Mouse (Mus musculus) kidney, postnatal 0 days (tissue): ENCODE data around the gene Atp1a3. TPM values are rescaled to one million over a fixed set of nuclear protein-coding genes. Genes with fewer than 3 reads are reported as not detected.

Experiments used
- ATAC-seq: fragments of 200-750 bp; cut with Nextera tagmentation; replicated peaks from 2 replicates; pipeline ENCODE4 v1.8.0; 2017; ENCODE audit warnings: low read depth, moderate number of reproducible peaks, moderate TSS enrichment, moderate library complexity; ENCODE audit not compliant: low FRiP score
- DNase-seq: peaks from one replicate; pipeline ENCODE4 v3.0.0-alpha.2; 2016; ENCODE audit warnings: low spot score
- H3K27ac ChIP-seq: fragments of 300-500 bp; sonication (generic); 2 replicates; pipeline ENCODE4 v1.5.1; 2014; ENCODE audit warnings: mild to moderate bottlenecking
- H3K27me3 ChIP-seq: fragments of 300-500 bp; sonication (generic); 2 replicates; pipeline ENCODE4 v1.6.1; 2014; ENCODE audit warnings: low read length, mixed read lengths; ENCODE audit not compliant: insufficient read depth
- H3K36me3 ChIP-seq: fragments of 300-500 bp; sonication (generic); 2 replicates; pipeline ENCODE4 v1.6.1; 2014; ENCODE audit warnings: low read length, mixed read lengths; ENCODE audit not compliant: insufficient read depth
- H3K4me1 ChIP-seq: fragments of 300-500 bp; sonication (generic); replicated peaks from 2 replicates; pipeline ENCODE4 v1.6.1; 2014; ENCODE audit warnings: antibody characterized with exemption, low read length, mixed read lengths; ENCODE audit not compliant: insufficient read depth
- H3K4me2 ChIP-seq: fragments of 300-500 bp; sonication (generic); 2 replicates; pipeline ENCODE4 v1.6.1; 2014; ENCODE audit warnings: mild to moderate bottlenecking, low read length, moderate library complexity, mixed read lengths
- H3K4me3 ChIP-seq: fragments of 300-500 bp; sonication (generic); replicated peaks from 2 replicates; pipeline ENCODE4 v1.5.1; 2014; ENCODE audit warnings: low read depth, low read length
- H3K9ac ChIP-seq: fragments of 300-500 bp; sonication (generic); 2 replicates; pipeline ENCODE4 v1.6.1; 2014; ENCODE audit warnings: low read depth, low read length
- H3K9me3 ChIP-seq: fragments of 300-500 bp; sonication (generic); replicated peaks from 2 replicates; pipeline ENCODE4 v1.6.1; 2016; ENCODE audit warnings: low read length, inconsistent platforms, mixed read lengths
- CTCF ChIP-seq: IDR thresholded peaks from 2 replicates; pipeline ENCODE4 v1.5.1; 2016; ENCODE audit warnings: antibody characterized with exemption, low read depth, mild to moderate bottlenecking, moderate library complexity
- WGBS: fragments of 180-500 bp; shearing (Covaris S2); extraction: QIAGEN DNeasy Blood & Tissue Kit; methylation state at CpG from one replicate; pipeline ENCODE4 v1.1.7; 2014; 5-methylcytosine and 5-hydroxymethylcytosine counted together
- polyA plus RNA-seq: library from polyadenylated mRNA; unstranded; fragments of >200 nt; fragmentation: Nextera tagmentation; extraction: Ambion mirVana; gene quantifications from 2 replicates; pipeline ENCODE4 v1.2.1, GENCODE M21; 2015

Gene Atp1a3
- polyA plus RNA-seq, 1 experiment from 2014 or later, result 0.36 TPM

- Histone ChIP-seq H3K9ac (no peak overlapping the region), H3K4me1 (no peaks in the 10 kb centered on the region), H3K27me3 (no peaks in the 10 kb centered on the region), H3K4me3 (no peak overlapping the region), H3K36me3 (no peaks in the 10 kb centered on the region), H3K4me2 (no peak overlapping the region), H3K27ac (no peak overlapping the region), H3K9me3 (no peaks in the 10 kb centered on the region)
- no peak for TF ChIP-seq CTCF
- no peak for ATAC-seq
- DNase-seq, result no peak
- 66% methylated on average over 2 of the region's 2 CpGs for WGBS
Measured at GRCm38 (mm10) chr7:24964288-24964687, 41.5 kb downstream of the Atp1a3 start.

- no peak for DNase-seq
Measured at GRCm38 (mm10) chr7:24955226-24955625, 50.5 kb downstream of the Atp1a3 start.

GRCm38 (mm10) chr7:24954450-24954849 lies 51.3 kb downstream of the Atp1a3 start:
- peak overlapping the region; percentile 75 for H3K4me2 ChIP-seq
- no peak for TF ChIP-seq CTCF
- H3K4me1 ChIP-seq, result peaks cover 11% of the 10 kb centered on the region; the same call in 1 of the 2 replicates
- DNase-seq (peak; percentile 45), ATAC-seq (no peak)
- 2% methylated on average over 22 of the region's 30 CpGs for WGBS
- H3K4me3 ChIP-seq, result peak overlapping the region; percentile 37
- no peaks in the 10 kb centered on the region for H3K9me3 ChIP-seq
- no peak overlapping the region for H3K27ac ChIP-seq
- peaks cover 69% of the 10 kb centered on the region for H3K27me3 ChIP-seq
- H3K36me3 ChIP-seq, result no peaks in the 10 kb centered on the region
- peak overlapping the region; percentile 55; the same call in 1 of the 2 replicates for H3K9ac ChIP-seq

More at GRCm38 (mm10) chr7:24955226-24955625, 50.5 kb downstream of the Atp1a3 start:
- ATAC-seq, result no peak
- no peaks in the 10 kb centered on the region for H3K9me3 ChIP-seq
- H3K4me2 ChIP-seq, result peak overlapping the region; percentile 75
- peak overlapping the region; percentile 37 for H3K4me3 ChIP-seq
- H3K27me3 ChIP-seq, result peaks cover 61% of the 10 kb centered on the region
- 5% methylated on average over 27 of the region's 33 CpGs for WGBS
- TF ChIP-seq CTCF, result no peak
- H3K36me3 ChIP-seq, result no peaks in the 10 kb centered on the region
- H3K27ac ChIP-seq, result no peak overlapping the region
- H3K9ac ChIP-seq, result no peak overlapping the region
- peaks cover 11% of the 10 kb centered on the region; the same call in 1 of the 2 replicates for H3K4me1 ChIP-seq

DNA sequence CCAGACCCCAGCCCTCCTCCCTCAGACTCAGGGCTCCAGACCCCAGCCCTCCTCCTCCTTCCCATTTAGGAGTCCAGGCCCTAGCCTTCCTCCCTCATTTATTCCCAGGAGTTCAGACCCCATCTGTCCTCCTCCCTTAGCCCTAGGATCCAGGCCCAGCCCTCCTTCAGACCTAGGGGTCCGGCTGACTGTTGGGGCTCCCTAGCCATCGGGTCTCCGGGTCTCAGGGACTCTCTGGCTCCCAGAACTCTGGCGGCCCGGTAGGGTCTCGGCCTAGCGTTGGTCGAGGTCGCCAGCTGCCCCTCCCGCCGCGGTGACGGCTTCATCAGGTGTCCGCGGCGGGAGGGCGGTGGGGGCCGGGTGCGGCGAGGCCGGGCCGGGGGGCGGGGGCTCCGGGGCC lies 51.8 kb downstream of the Atp1a3 start:
- H3K4me2 ChIP-seq, result peak overlapping the region; percentile 75
- peaks cover 73% of the 10 kb centered on the region for H3K27me3 ChIP-seq
- WGBS, result 1% methylated on average over 24 of the region's 24 CpGs
- H3K36me3 ChIP-seq, result no peaks in the 10 kb centered on the region
- H3K4me3 ChIP-seq, result peak overlapping the region; percentile 37
- H3K27ac ChIP-seq, result no peak overlapping the region
- DNase-seq (no peak), ATAC-seq (no peak; the same call in 1 of the 2 replicates)
- H3K9ac ChIP-seq, result peak overlapping the region; percentile 55
- H3K4me1 ChIP-seq, result peaks cover 11% of the 10 kb centered on the region; the same call in 1 of the 2 replicates
- H3K9me3 ChIP-seq, result no peaks in the 10 kb centered on the region
- no peak for TF ChIP-seq CTCF

DNA sequence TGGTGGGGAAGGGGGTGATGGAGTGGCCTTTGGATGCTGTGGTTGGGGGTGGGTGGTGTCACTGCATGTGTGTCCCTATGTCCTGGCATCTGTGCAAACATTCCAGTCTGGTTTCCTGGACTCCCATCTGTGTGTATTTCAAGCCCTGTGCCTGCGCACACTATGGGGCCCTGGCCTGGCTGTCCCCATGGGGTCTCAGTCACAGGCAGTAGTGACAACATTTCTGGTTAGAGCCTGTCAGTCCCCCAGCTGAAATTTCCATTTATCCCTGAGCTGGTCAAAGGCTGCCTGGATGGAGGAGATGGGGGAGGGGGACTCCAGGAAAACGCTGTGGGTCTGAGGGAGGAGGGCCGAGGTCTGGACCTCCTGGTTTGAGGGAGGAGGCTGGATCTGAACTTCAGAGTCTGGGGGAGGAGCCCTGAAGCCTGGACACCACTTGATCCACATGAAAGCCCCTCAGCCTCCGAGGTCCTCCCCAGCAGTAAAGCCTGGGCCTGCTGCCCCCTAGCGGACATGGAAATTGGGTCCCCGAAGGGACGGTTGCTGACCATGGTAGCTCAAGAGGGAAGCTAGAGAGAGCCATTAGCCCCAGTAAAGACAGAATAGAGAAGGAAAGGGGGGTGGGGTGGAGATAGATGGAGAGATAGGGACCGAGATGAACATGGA lies 55.7 kb downstream of the Atp1a3 start:
- Histone ChIP-seq H3K4me3 (no peak overlapping the region), H3K4me2 (no peak overlapping the region), H3K27me3 (peaks cover 91% of the 10 kb centered on the region), H3K27ac (no peak overlapping the region), H3K36me3 (no peaks in the 10 kb centered on the region), H3K4me1 (peaks cover 11% of the 10 kb centered on the region; the same call in 1 of the 2 replicates), H3K9ac (no peak overlapping the region), H3K9me3 (no peaks in the 10 kb centered on the region)
- WGBS, result 1% methylated on average over 8 of the region's 8 CpGs
- TF ChIP-seq CTCF, result peak; percentile 93
- DNase-seq (peak; percentile 83), ATAC-seq (0 out of 2 replicates have a peak, but pooled peaks have one; percentile 50)

DNA sequence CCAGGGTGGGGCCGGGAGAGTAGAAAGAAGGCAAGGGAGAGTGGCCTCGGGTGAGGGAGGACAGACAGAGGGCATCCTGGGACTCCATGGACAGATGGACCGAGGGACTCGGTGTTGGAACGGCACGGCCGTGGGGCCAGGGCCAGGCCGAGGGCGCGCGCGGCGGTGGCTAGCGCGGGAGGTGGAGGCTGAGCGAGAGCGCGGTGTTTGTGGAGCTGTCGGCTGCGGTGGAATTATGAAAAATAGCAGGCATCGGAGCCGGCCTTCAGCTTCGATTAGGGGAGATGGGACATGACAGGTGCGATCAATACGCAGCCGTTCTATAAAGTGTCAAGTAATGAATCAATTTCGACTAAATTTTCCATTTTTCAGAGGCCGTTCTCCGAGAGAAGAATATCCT lies 57.0 kb downstream of the Atp1a3 start:
- H3K9me3 ChIP-seq, result no peaks in the 10 kb centered on the region
- no peak for TF ChIP-seq CTCF
- H3K27me3 ChIP-seq, result peaks cover 93% of the 10 kb centered on the region
- H3K9ac ChIP-seq, result no peak overlapping the region
- H3K4me1 ChIP-seq, result no peaks in the 10 kb centered on the region
- no peaks in the 10 kb centered on the region for H3K36me3 ChIP-seq
- no peak for DNase-seq
- ATAC-seq, result no peak
- H3K4me2 ChIP-seq, result no peak overlapping the region
- H3K4me3 ChIP-seq, result no peak overlapping the region
- H3K27ac ChIP-seq, result no peak overlapping the region
- WGBS, result 2% methylated on average over 29 of the region's 29 CpGs
